Mouse (Mus musculus) megakaryocyte progenitor cell, adult 5-6 weeks (primary cell): ENCODE data around the gene A930017K11Rik. TPM values are rescaled to one million over a fixed set of nuclear protein-coding genes. Genes with fewer than 3 reads are reported as not detected.
A peak's percentile ranks its signal among the peaks of the same experiment; 100 is the strongest.

Source experiments
- ATAC-seq: replicated peaks from 2 replicates; pipeline ENCODE4 v1.8.0; 2016; ENCODE audit warnings: mild to moderate bottlenecking, moderate TSS enrichment, inconsistent platforms; ENCODE audit not compliant: poor library complexity
- total RNA-seq, 2 experiments: library from RNA; stranded (forward) in 1 of 2; stranded (reverse) in 1 of 2; fragments of 157-497, 149-512 nt in 1 of 2; fragments of 200-1000 nt in 1 of 2; gene quantifications; 2 replicates each; pipeline versions ENCODE4 v1.2.3 to v1.2.4; 2015 to 2017

A930017K11Rik gene
- total RNA-seq (2015): not detected in 2 replicates
- not detected in 2 replicates for total RNA-seq (2017)

DNA sequence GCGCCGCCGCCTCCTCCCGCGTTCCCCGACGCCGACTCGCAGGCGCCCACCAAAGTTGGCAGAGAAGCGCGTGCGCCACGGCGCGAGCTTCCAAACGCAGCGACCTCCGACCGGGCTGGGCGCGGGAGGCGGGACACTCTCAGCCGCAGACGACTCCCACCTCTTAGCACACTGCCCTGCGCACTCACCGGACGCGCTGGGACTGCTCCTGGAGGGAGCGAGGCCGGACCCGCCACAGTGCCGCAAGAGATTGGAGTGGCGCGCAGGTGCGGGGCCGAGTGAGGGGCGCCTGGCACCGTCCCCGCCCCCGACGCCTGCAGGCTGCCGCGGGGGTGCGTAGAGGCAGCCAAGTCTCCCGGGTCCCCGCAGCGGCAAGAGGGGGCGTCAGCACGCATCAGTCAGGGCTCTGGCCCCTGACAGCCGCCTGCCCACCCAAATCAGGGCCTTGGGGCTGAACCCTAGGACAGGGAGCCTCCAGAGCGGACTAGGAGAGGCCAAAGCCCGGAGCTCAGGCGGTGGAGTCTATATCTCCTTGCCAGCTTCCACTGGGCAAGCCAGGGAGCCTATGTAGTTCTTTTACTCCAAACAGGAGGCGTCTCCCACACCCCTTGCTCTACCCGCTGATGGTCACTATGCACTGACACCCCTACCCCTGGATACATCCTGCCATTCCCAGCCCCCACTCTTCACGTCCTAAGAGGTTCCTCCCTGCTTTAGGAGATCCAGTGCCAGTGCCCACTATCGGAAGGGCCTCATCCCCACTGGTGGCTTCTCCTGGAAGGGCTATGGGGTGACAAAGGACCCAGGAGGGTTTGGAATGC lies at the start of gene A930017K11Rik:
A930017K11Rik (minus strand) TSS at position 763 of the 821 bp plus-strand sequence.
- peak; percentile 29; the same call in 1 of the 2 replicates for ATAC-seq

DNA sequence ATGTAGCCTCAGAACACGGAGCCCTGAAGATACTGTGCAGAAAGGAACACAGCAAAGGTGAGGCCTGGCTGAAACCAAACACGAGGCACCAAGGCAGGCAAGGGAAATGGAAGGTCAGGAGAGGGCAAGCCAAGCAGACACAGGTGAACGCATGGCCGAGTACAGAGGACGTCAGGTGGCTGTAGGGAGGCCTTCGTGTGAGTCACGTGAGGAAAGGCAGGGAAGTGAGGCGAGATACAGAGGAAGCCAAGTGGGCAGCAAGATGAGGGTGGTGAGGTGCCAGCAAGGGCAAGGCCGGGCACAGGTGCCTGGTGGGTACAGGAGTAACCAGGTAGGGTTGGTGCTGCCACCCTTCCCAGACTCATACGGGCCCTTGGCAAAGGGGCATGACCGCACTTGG lies 46.1 kb upstream of the A930017K11Rik start:
- ATAC-seq: no peak

DNA sequence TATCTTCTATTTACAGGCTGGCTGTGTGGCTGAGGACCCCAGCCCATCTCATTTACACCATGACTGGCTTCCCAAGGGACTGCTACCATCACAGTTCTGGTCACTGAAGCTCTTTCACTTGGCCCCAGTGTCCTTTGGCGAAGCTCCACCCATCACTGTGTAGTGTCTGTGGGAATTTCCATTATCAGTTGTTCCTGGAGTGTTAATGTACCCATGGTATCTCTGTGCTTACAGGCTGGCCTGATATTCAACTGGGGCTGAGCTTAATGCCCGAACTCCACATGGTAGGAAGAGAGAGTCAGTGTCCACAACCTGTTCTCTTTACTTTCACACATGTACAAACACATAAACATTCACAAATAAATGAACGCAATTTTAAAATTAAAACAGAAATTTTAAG lies 41.1 kb upstream of the A930017K11Rik start:
- no peak for ATAC-seq

DNA sequence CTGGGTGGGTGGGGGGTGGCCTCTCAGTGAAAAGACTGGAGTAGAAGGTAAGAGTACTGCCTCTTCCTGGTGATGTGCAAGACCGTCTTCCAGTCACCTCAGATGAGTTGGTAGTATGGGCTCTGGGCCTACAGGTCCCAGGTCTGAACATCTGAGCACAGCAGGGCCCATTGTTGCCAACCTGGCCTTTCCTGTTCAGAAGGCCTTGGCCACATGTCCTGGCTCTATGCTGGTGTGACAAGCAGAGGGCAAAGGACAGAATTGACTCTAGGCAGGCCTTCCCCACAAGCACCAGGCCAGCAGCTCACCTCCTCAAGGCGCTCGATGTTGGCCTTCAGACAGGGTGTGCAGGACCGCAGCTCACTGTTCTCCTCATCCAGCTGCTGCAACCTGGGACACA lies 39.9 kb upstream of the A930017K11Rik start:
- ATAC-seq: no peak

DNA sequence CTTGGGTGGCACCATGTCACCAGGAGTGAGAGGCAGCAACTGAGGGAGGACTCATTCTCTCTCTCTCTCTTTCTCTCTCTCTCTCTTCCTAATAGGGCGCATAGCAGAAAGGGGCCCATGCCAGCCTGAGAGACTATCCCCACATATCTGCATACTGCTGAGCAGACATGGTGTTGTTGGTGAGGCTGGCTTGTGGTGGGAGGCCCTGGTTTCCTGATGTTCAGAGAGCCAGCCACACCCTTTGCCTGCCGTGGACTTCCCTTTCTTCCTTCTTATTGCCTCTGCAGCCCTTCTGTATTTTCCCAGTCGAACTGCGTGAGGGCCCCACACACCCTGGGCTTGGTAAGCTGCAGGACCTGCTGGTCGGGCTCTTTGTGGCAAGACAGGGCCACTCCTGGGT lies 38.0 kb upstream of the A930017K11Rik start:
- ATAC-seq: peak; percentile 29; the same call in 1 of the 2 replicates

DNA sequence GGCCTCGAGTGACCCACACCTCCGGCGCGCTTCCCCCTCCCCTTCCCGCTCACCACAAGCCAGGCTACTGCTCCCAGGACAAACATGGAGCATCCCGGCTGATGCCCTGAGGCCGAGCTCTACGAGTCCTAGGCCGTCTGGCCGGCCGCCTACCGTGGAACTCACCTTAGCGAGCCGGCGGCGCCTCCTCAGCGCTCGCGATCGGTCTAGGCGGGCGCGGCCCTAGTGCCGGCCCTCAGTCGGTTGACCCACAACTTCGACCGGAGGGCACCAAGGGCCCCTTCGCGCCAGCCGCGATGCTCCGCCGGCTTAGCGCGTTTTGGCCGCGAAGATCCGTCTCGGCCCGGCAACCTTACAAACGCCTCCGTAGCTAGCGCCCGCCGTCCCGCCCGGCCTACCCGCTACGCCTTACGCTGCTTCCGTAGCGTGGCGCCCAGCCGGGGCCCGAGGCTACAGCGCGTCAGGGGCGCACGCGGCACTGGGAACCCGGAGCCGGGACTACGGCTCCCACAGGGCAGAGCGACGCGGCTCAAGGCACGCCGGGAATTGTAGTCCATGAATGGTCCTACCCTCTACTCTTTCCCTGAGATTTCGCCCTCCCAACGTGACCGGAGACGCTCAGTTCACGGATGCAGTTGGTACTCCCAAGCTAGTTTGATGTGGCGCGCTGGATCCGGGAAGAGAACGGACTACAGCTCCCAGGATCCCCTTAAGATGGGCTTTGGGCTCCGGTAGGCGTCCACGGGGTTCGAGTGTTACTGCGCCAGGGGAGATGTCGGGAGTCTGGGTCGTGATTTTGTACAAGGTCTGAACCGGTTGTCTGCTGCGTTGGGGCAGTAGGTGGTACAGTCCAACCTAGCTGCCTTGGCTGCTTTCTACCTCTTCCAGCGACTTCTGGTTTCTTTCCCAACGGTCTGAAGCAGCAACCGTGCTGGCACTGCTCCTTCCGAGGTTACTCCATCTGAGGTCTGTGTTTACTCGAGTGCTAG lies 33.2 kb upstream of the A930017K11Rik start, which contains the start of gene Capn15:
Capn15 (minus strand) TSS at position 491 of the 989 bp plus-strand sequence.
- peak; percentile 94 for ATAC-seq

DNA sequence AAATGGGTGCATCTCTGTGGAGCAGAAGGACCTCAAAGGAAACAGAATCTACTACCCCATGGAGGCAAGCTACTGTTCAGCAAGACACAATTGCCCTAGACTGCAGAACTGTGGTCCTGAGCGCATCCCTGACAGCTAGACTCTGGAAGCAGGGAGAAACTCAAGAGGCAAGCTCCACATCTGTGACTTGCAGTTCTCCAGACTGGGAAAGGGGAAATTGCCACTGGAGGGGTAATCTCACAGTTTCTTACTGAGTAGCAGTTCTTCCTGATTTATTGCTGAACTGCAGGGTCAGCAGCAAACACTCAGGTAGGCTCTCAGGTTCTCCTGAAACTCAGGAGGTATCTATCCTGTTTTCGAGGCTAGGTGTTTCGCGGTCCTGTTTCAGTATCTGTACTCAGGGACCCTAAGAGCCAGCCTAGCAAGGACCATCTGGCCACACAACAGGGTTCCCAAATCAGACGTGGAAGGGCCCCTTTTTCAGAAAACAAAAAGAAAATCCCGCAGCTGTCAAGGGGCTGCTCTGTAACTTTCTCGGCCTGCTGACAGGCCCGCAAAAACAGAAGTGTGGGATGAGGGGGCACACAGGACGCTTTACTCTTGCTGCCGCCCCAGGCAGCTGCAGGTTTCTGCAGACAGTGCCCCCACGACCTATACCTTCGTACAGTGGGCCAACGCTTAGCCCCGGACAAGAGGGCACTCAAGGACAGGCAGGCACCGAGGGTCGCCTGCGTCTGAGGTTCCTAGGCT lies 32.4 kb upstream of the A930017K11Rik start:
- peak; percentile 7; the same call in 1 of the 2 replicates for ATAC-seq

DNA sequence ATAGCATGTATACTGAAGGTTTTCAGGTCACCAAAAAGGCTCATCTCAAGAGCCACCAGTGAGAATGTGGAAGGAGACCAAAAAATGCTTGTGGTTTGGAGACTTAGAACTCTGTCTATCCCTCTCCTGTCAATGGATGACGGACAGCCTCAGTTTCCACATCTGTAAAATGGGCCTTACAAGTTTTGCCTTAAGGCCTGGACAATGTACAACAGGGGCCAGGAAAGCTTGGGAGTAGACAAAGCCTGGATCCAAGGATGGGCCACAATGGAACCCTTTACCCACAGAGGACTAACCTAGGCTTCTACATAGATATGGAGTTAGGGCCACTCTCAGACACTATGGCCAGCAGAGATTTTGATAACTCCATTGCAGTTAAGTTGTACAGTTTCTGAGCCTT lies 31.7 kb upstream of the A930017K11Rik start:
- ATAC-seq: no peak

DNA sequence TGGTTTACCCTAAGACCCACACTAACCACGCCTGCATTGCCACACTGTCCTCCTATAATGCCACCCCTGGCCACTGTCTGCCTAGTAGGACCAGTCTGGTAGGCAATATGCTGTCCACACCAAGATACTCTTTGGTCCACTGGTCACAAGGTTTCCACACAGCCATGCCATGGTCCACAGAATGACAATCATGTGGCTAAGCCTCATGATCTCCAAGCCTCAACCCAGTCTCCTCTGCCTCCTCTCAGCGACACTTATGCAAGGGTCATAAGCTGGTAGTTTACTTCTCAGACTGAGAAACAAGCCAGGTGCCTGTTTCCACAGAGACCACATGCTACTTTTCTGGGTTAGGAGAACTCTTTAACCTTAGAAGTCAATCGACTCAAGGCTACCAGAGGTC lies 30.5 kb upstream of the A930017K11Rik start:
- no peak for ATAC-seq

DNA sequence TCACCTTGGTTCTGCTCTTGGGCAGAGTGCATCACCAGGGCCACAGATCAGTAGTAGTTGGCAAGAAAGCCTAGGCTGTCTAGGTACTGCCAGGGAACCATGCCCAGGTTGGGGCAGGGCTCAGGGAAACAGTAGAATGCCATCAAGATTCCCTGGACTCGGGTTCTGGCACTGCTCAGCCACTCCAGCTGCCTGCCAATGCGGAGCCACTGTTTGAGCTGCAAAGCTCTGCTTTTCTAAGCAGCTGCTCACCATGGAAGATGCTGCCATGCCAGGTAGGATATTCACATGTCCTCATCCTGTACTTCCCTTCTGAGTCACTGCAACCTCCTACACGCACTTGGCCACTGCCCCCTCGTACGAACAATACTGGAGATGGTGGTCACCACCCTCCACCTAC lies 28.5 kb upstream of the A930017K11Rik start:
- no peak for ATAC-seq

DNA sequence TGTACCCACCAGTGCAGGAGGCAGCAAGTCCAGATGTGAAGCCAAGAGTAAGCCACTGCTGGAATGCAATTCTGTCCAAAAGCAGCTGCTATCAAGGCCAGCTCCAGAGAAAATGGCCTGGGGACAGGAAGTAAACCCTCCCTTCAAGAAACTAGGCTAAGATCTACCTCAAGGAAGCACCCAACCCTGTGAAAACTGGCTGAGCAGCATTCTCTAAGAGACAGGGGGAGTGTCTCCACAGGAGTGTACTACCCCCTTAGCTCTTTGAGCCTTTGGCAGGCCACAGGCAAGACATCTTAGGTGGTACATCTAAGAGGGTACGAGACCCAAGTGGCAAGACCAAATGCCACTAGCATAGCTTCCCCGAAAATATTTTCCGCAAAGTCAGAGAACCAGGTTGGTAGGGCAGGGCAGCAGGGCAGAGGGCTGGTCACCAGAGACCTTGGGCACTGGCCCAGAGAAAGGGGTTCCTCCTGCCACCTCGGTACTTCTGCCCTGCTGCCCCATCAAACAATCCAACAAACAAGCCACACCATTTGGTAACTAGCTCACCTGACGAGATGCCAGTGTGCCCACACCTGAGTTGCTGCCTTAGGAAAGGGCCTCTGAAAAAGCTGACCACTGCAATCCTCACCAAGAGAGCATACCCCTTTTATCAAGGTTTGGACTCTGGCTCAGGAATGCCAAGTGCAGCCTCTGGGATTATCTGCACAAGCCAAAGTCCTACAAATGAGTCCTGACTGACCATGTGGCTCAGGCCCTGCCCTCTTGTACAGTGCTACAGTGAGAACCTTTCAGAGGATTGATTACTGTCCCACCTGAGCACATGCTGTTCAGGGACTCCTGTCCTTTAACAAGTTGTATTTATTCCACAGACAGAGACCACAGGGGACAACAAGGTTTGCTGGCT lies 27.7 kb upstream of the A930017K11Rik start:
- no peak for ATAC-seq

DNA sequence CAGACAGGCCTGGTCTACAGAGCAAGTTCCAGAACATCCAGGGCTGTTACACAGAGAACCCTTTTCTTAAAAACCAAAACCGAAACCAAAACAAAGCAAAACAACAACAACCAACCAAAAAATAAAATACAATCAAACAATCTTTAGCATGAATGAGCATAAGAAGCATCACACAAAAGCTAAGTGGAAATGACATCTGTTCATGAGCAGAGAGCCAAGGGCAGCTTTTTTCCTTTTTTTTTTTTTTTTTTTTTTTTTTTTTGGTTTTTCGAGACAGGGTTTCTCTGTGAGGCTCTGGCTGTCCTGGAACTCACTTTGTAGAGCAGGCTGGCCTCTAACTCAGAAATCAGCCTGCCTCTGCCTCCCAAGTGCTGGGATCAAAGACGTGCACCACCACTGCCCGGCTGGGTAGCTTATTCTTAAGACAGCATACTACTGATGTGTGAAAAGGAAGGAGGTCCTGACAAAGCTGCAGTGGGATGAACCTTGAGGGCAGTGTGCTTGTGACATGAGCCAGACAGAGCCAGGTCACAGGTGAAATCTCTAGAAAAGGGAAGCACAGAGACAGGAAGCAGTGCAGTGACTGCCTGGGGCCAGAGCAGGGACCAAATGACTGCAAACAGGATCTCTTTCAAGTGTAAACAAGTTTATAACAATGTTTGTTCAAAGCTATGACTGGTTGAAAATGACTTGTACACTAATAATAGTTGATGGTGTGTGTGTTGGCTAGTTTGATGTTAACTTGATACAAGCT lies 18.8 kb upstream of the A930017K11Rik start:
- no peak for ATAC-seq

DNA sequence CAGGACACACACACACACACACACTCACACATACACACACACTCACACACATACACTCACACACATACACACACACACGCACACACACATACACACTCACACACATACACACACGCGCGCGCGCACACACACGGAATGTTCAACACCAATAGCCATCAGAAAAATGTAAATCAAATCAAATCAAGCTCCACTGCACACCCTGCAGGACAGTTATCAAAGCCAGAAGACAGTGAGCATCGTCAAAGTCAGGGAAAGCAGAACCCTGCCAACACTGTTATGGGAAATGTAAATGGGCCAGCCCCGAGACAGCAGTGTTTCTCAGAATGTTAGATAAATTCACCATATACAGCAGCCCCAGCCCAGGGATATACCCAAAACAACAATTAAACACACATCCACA lies 18.1 kb upstream of the A930017K11Rik start:
- ATAC-seq: peak; percentile 50

DNA sequence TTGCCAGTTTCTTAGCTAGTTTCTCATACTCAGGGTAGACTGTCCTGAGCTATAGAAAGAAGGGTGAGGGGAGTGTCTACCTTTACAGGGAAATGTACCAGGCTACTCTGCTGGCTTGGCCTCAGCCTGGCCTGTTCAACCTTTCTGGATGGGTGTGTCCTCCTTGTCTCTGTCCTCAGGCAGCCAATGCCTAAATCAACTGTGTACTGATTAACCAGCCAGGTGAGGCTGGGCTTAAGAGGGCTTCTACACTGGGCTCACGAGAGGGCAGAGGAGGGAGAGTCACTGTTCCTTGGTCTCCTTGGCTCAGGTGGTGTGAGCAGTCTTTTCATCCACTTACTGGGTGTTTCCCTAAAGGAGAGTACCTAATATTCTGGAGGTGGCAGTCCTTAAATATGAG lies 15.8 kb upstream of the A930017K11Rik start:
- ATAC-seq: no peak

DNA sequence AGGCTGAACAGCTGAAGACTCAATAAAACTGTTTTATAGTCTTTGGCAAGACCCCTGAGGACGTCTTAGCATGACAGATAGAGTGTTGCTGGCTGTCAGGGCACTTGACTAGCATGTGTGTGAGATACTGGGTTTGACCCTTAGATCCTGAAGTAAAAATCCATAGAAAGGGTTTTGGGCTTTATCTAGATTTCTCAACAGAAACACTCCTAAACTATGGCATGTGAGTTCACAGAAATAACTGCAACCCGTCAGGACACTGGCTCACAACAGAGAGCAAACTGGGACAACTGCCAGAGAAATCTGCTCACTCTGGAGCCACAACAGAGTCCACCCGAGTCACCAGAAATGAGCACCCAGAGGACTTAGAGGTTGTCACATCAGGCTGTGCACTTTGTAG lies 15.3 kb upstream of the A930017K11Rik start:
- no peak for ATAC-seq

DNA sequence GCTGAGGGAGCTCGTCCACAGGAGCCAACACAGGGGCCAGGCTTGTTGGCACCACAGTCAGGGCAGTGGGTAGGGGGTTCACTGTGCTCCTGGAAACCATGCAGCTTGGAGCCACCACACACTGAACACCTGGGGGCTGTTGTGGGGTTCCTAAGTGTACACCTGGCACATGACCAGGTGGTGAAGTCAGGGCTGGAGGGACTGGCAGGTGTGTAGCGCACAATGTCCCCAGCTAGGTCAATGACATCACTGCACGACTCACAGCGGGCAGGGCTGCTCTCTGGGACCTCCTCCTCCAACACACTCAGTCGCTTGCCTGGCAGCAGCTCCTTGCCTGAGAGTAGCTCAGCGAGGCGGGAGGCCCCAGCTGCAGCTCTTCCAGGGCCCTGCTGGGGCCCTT lies 11.9 kb upstream of the A930017K11Rik start:
- no peak for ATAC-seq

DNA sequence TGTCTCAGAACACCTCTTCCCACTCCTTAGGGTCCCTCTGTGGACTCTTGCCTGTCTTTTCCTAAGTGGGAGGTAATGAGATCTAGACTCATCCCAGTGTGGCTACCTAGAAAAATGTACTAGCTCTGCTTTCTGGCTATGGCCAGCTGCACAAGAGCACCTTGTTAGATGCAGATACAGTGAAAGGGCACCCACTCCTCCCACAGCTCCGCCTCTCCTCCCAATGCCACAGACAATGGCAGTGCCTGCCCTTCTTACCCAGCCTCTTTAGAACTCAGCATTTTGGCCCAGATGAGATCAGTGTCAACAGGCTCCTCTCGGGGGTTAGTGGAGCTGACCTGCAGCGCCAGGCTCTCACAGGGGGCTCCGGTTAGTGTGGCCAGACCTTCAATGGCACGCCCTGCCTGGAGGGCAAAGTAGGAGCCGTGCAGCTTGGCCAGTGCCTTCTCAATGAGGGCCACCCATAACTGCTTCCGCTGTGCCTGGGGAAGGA lies 10.1 kb upstream of the A930017K11Rik start:
- ATAC-seq: no peak

DNA sequence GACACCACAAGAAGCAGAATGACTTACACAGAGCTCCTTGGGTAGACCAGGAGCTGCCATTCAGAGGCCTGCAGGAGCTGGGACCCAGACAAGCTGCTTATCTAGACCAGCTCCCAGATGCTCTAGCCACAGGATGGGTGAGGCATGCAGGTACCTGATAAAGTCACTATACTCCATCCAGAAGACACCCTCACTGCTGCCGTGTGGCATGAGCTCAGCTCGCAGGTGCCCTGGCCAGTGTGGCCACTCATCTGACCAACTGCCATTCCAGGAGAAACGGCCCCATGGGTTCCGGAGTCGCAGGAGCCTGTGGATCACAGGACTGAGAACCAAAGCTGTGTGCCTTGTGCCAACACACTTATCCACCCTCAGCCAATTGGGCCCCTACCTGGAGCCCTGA lies 9.2 kb upstream of the A930017K11Rik start:
- ATAC-seq: peak; percentile 93
